Mouse (Mus musculus) midbrain, embryonic 16.5 days (tissue): ENCODE measurements around the gene St7. TPM values are rescaled to one million over a fixed set of nuclear protein-coding genes. Genes with fewer than 3 reads are reported as not detected.

Experiments used
- ATAC-seq: fragments of 200-750 bp; cut with Nextera tagmentation; 2 replicates; pipeline ENCODE4 v1.8.0; 2017; ENCODE audit warnings: moderate TSS enrichment
- H3K27ac ChIP-seq: fragments of 300-500 bp; sonication (generic); 2 replicates; pipeline ENCODE4 v1.5.1; 2014; ENCODE audit warnings: mild to moderate bottlenecking, low read length, mixed read lengths
- H3K27me3 ChIP-seq: fragments of 300-500 bp; sonication (generic); 2 replicates; pipeline ENCODE4 v1.6.1; 2014; ENCODE audit warnings: low read depth, low read length, mixed read lengths; ENCODE audit not compliant: control insufficient read depth, insufficient read depth
- H3K36me3 ChIP-seq: fragments of 300-500 bp; sonication (generic); 2 replicates; pipeline ENCODE4 v1.6.1; 2014; ENCODE audit warnings: mild to moderate bottlenecking, low read length, moderate library complexity, mixed read lengths; ENCODE audit not compliant: control insufficient read depth, insufficient read depth
- H3K4me1 ChIP-seq: fragments of 300-500 bp; sonication (generic); 2 replicates; pipeline ENCODE4 v1.6.1; 2014; ENCODE audit warnings: mild to moderate bottlenecking, low read length, mixed read lengths; ENCODE audit not compliant: control insufficient read depth, insufficient read depth
- H3K4me2 ChIP-seq: fragments of 300-500 bp; sonication (generic); 2 replicates; pipeline ENCODE4 v1.6.1; 2014; ENCODE audit warnings: mild to moderate bottlenecking, low read length, mixed read lengths
- H3K4me3 ChIP-seq: fragments of 300-500 bp; sonication (generic); 2 replicates; pipeline ENCODE4 v1.5.1; 2014; ENCODE audit warnings: low read depth, mild to moderate bottlenecking, low read length, moderate library complexity, mixed read lengths
- H3K9ac ChIP-seq: fragments of 300-500 bp; sonication (generic); 2 replicates; pipeline ENCODE4 v1.6.1; 2014; ENCODE audit warnings: low read depth, low read length, mixed read lengths
- H3K9me3 ChIP-seq: fragments of 300-500 bp; sonication (generic); replicated peaks from 2 replicates; pipeline ENCODE4 v1.6.1; 2014; ENCODE audit warnings: mild to moderate bottlenecking, low read length, mixed read lengths; ENCODE audit not compliant: control insufficient read depth, poor library complexity, severe bottlenecking
- WGBS: fragments of 180-500 bp; shearing (Covaris S2); extraction: QIAGEN DNeasy Blood & Tissue Kit; methylation state at CpG from one replicate; pipeline ENCODE4 v1.1.7; 2014; 5-methylcytosine and 5-hydroxymethylcytosine counted together
- polyA plus RNA-seq: library from polyadenylated mRNA; unstranded; fragments of >200 nt; fragmentation: Nextera tagmentation; extraction: Ambion mirVana; gene quantifications from 2 replicates; pipeline ENCODE4 v1.2.1, GENCODE M21; 2015

St7 gene
- polyA plus RNA-seq, 1 experiment from 2014 or later, result 51.5 TPM

DNA sequence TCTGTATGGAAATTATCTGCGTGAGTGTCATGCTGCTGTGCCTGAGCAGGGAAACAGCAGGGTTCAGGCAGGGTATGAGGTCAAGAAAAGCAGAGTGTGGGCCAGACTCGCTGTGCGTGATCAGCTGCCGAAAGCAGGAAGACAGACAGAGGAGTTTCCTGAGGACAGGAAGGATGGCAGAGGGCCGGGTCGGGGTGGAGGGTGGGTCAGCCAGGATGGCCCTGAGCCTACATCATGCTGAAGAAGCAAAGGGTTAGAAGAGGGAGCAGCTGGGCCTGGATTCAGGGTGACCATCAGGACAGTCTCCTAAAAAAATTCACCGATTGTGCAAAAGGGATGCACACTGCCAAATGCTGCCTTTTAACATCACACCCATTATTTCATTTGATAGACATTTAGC is 298.9 kb downstream of the St7 start:
- Histone ChIP-seq H3K4me1 (no peaks in the 10 kb centered on the region; the same call in 1 of the 2 replicates), H3K4me2 (no peak overlapping the region), H3K27me3 (no peaks in the 10 kb centered on the region), H3K4me3 (no peak overlapping the region), H3K9me3 (no peaks in the 10 kb centered on the region), H3K36me3 (no peaks in the 10 kb centered on the region), H3K9ac (no peak overlapping the region), H3K27ac (no peak overlapping the region)
- ATAC-seq, result no peak
- 62% methylated on average over 7 of the region's 7 CpGs for WGBS

Other genes with a start within 250 kb of the St7 start
- 0.94 and 1.4 TPM in 2 replicates for gene Met, start 229.1 kb upstream of the St7 start, polyA plus RNA-seq
- gene Capza2, start 56.7 kb upstream of the St7 start, polyA plus RNA-seq, result 246 and 251 TPM in 2 replicates